Mouse (Mus musculus) liver, adult 2 months (tissue): Measurements from ENCODE around the gene Tsnax.

Source experiments
- CTCF ChIP-seq: fragments of 200-500 bp; IDR thresholded peaks from 2 replicates; pipeline ENCODE4 v1.5.1; 2011; ENCODE audit warnings: low read depth, low read length, control low read depth
- POLR2A ChIP-seq: fragments of 200-500 bp; IDR thresholded peaks from 2 replicates; pipeline ENCODE4 v1.6.1; 2011; ENCODE audit warnings: low read length, control low read depth; ENCODE audit not compliant: insufficient read depth; ENCODE audit errors: extremely low read depth

DNA sequence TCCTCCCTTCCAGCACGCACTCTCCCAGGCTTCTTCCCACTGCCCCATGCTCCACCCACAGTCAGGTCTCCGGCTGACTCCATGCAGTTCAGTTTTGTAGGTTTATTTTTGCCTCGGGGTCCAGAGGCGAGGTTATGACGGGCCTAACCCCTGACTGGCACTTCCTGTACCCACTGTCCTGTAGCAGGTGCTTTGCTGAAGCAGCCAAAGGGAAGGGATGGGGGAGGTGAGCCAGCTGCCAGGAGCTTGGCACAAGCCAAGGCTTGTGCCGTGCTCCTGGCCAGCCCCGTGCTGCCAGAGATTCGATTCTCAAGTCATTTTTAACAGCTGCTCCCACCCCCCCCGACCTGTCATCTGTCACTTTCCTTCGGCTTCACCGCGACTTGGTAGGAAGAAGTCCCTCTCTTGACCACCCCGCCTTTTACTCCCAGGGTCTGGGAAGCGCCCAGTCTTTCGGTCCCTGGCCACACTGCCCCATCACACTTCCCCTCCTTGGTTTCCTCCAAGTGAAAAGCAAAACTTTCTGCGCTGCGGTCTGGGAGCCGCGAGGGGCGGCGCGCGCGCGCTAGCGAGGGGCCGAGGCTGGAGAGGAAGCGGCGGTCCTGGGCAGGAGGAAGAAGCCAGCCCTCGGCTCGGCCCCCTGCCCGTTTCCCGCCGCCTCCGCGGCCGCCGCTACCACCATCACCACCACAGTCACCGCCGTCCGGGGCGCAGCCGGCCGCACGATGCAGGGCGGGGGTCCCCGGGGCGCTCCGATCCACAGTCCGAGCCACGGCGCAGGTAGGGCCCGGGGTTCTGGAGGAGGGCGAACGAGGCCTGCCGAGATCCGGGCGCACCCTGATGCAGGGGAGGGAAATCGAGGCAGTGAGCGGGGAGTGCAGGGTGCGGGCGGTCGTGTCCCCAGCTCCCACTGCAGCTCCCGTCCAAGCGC is 41.0 kb downstream of the Tsnax start, which contains the start of gene Disc1:
- no peak for TF ChIP-seq CTCF
- no peak for TF ChIP-seq POLR2A
